Mouse (Mus musculus) bone marrow, adult 2 months (tissue): ENCODE measurements around the gene Chchd10.

Experiments used
- CTCF ChIP-seq: fragments of 200-500 bp; IDR thresholded peaks from 2 replicates; pipeline ENCODE4 v1.5.1; 2011; ENCODE audit warnings: low read length, control low read depth; ENCODE audit not compliant: control insufficient read depth, insufficient read depth
- POLR2A ChIP-seq: fragments of 200-500 bp; IDR thresholded peaks from 2 replicates; pipeline ENCODE4 v1.6.1; 2011; ENCODE audit warnings: low read depth, mild to moderate bottlenecking, control low read depth, low read length, borderline replicate concordance; ENCODE audit not compliant: control insufficient read depth

- TF ChIP-seq CTCF, result no peak
- no peak for TF ChIP-seq POLR2A
Measured at GRCm38 (mm10) chr10:75898846-75899245, 34.1 kb upstream of the Chchd10 start.
